Mouse (Mus musculus) kidney, postnatal 36 days (tissue): ENCODE measurements around the gene Rhog.

Experiments
- DNase-seq, 2 experiments: peaks; one replicate each; pipeline ENCODE4 v3.0.0; 2021 to 2022; ENCODE audit warnings: mixed read lengths in 2 of 2

Rhog gene

GRCm38 (mm10) chr7:102249896-102250630 lies 5.8 kb downstream of the Rhog start:
- DNase-seq = peak; percentile 73 to 87

- DNase-seq = no peak
Observed at GRCm38 (mm10) chr7:102249531-102249895, 6.3 kb downstream of the Rhog start.

GRCm38 (mm10) chr7:102248691-102249404 lies 7.0 kb downstream of the Rhog start:
- no peak for DNase-seq

- DNase-seq = peak; percentile 29 to 36
Observed at GRCm38 (mm10) chr7:102246956-102247797, 8.7 kb downstream of the Rhog start.

- no peak for DNase-seq
Observed at GRCm38 (mm10) chr7:102246265-102246664, 9.6 kb downstream of the Rhog start.

- peak in 1 of 2 experiments; percentile 59 for DNase-seq
Observed at GRCm38 (mm10) chr7:102245775-102246174, 10.1 kb downstream of the Rhog start.

GRCm38 (mm10) chr7:102244782-102245535 lies 10.9 kb downstream of the Rhog start:
- DNase-seq = peak; percentile 33 to 54

GRCm38 (mm10) chr7:102243870-102244269 lies 12.0 kb downstream of the Rhog start:
- DNase-seq = peak; percentile 45 to 59

GRCm38 (mm10) chr7:102242917-102243316 lies 12.9 kb downstream of the Rhog start:
- DNase-seq = no peak

GRCm38 (mm10) chr7:102242371-102242770 lies 13.5 kb downstream of the Rhog start:
- no peak for DNase-seq

GRCm38 (mm10) chr7:102239591-102239990 lies 16.3 kb downstream of the Rhog start:
- DNase-seq = no peak

- DNase-seq = no peak
Observed at GRCm38 (mm10) chr7:102238686-102239286, 17.1 kb downstream of the Rhog start.

- no peak for DNase-seq
Observed at GRCm38 (mm10) chr7:102233059-102233458, 22.8 kb downstream of the Rhog start.

GRCm38 (mm10) chr7:102229814-102230213 lies 26.0 kb downstream of the Rhog start:
- DNase-seq = no peak

GRCm38 (mm10) chr7:102228049-102228670 lies 27.7 kb downstream of the Rhog start:
- no peak for DNase-seq

GRCm38 (mm10) chr7:102226051-102226450 lies 29.8 kb downstream of the Rhog start:
- DNase-seq = no peak

- peak in 1 of 2 experiments; percentile 29 for DNase-seq
Observed at GRCm38 (mm10) chr7:102223883-102224738, 31.7 kb downstream of the Rhog start.

- peak; percentile 77 to 88 for DNase-seq
Observed at GRCm38 (mm10) chr7:102222830-102223556, 32.9 kb downstream of the Rhog start.

GRCm38 (mm10) chr7:102222336-102222735 lies 33.5 kb downstream of the Rhog start:
- DNase-seq = peak; percentile 57 to 62

- no peak for DNase-seq
Observed at GRCm38 (mm10) chr7:102221899-102222298, 34.0 kb downstream of the Rhog start.
